Mouse (Mus musculus): ENCODE results near the gene Dck. TPM values are rescaled to one million over a fixed set of nuclear protein-coding genes. Genes with fewer than 3 reads are reported as not detected.

Gene Dck
- polyA plus RNA-seq, 1 experiment from 2014 or later, result 36.9 TPM

DNA sequence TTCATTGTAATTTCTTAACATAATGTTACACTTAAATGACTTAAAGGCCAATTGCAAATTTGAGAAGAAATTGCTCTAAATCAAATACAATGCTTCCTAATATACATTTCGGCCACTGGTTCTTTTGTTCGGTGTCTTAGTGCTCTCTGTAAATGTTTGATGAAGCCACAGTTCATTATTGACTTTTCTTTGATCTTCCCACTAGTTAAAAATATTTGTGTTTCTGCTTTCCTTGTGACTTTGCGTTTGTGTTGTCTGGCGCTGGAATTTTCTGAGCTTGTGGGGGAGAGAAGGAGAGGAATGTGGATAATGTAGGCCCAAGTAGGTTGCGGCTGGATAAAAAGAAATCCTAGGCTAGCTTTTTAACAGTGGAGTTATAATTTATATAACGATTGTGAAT lies 32.3 kb downstream of the Dck start:
- H3K4me1 ChIP-seq (ENCODE audit: control insufficient read depth, insufficient read depth, low read length), result no peaks in the 10 kb centered on the region
- no peak overlapping the region for H3K27ac ChIP-seq (replicated peaks; ENCODE audit: low read depth, low read length)
- H3K9me3 ChIP-seq (ENCODE audit: control insufficient read depth, low read length), result no peaks in the 10 kb centered on the region
- H3K4me2 ChIP-seq (ENCODE audit: low read depth, low read length), result no peak overlapping the region
- WGBS, result 61% methylated on average over 6 of the region's 6 CpGs
- H3K27me3 ChIP-seq (replicated peaks; ENCODE audit: control insufficient read depth, insufficient read depth, low read length), result no peaks in the 10 kb centered on the region
- ATAC-seq (ENCODE audit: low read depth) (no peak), DNase-seq (ENCODE audit: low spot score) (no peak)
- no peaks in the 10 kb centered on the region for H3K36me3 ChIP-seq (ENCODE audit: control insufficient read depth, insufficient read depth, low read length)
- H3K4me3 ChIP-seq (ENCODE audit: low read depth, low read length), result no peak overlapping the region
- H3K9ac ChIP-seq (ENCODE audit: low read depth, low read length), result no peak overlapping the region

GRCm38 (mm10) chr5:88805616-88806015 lies 40.8 kb downstream of the Dck start:
- Histone ChIP-seq H3K36me3 (ENCODE audit: control insufficient read depth, insufficient read depth, low read length) (no peaks in the 10 kb centered on the region), H3K4me2 (ENCODE audit: low read depth, low read length) (no peak overlapping the region), H3K27me3 (replicated peaks; ENCODE audit: control insufficient read depth, insufficient read depth, low read length) (no peaks in the 10 kb centered on the region), H3K4me1 (ENCODE audit: control insufficient read depth, insufficient read depth, low read length) (no peaks in the 10 kb centered on the region), H3K9me3 (ENCODE audit: control insufficient read depth, low read length) (no peaks in the 10 kb centered on the region), H3K9ac (ENCODE audit: low read depth, low read length) (no peak overlapping the region), H3K27ac (replicated peaks; ENCODE audit: low read depth, low read length) (no peak overlapping the region), H3K4me3 (ENCODE audit: low read depth, low read length) (no peak overlapping the region)
- DNase-seq (ENCODE audit: low spot score), result no peak
- WGBS, result 78% methylated on average over 4 of the region's 4 CpGs
- no peak for ATAC-seq (ENCODE audit: low read depth)

DNA sequence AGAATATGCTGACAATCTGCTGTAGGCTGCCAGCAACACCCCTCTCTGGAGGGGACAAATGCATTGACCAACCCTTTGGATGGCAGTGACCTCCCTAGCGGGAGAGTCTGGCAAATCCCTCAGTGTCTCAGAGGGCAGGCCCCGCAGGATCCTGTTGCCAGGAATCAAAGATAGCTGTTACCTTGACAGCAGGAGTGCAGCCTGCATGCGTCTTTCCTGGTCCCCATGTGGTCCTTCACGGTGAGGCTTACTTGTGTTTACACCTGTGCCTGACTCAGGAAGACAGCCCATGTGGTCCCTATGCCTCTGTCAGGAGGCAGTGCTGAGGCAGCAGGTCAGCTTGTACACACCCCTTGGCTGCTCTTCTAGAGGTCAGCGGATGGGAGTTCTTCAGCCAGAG lies 41.5 kb downstream of the Dck start:
- Histone ChIP-seq H3K9me3 (ENCODE audit: control insufficient read depth, low read length) (no peaks in the 10 kb centered on the region), H3K4me2 (ENCODE audit: low read depth, low read length) (no peak overlapping the region), H3K4me1 (ENCODE audit: control insufficient read depth, insufficient read depth, low read length) (no peaks in the 10 kb centered on the region), H3K36me3 (ENCODE audit: control insufficient read depth, insufficient read depth, low read length) (no peaks in the 10 kb centered on the region), H3K9ac (ENCODE audit: low read depth, low read length) (no peak overlapping the region), H3K27me3 (replicated peaks; ENCODE audit: control insufficient read depth, insufficient read depth, low read length) (no peaks in the 10 kb centered on the region), H3K4me3 (ENCODE audit: low read depth, low read length) (no peak overlapping the region), H3K27ac (replicated peaks; ENCODE audit: low read depth, low read length) (no peak overlapping the region)
- ATAC-seq (ENCODE audit: low read depth) (no peak), DNase-seq (ENCODE audit: low spot score) (no peak)
- WGBS, result 19% methylated on average over 5 of the region's 5 CpGs

DNA sequence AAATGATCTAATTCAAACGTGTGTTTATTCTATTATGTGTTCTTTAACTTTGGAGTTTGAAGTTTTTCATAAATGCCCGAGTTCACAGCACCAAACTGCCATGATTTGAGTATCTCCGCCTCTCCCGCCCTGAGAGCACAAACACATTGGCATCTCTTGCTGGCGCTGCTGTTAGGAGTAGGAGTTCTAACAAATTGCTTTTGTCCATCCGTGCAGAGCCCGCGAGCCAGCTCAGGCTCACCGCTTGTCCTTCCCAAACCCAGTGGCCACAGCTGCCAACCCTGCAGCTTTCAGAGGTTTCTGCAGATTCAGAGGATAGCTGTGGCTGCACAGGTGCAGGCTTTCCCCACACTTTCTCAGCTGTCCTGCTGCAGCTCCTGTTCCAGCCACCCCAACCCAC lies 42.5 kb downstream of the Dck start:
- Histone ChIP-seq H3K9me3 (ENCODE audit: control insufficient read depth, low read length) (no peaks in the 10 kb centered on the region), H3K27me3 (replicated peaks; ENCODE audit: control insufficient read depth, insufficient read depth, low read length) (no peaks in the 10 kb centered on the region), H3K4me3 (ENCODE audit: low read depth, low read length) (no peak overlapping the region), H3K36me3 (ENCODE audit: control insufficient read depth, insufficient read depth, low read length) (no peaks in the 10 kb centered on the region), H3K27ac (replicated peaks; ENCODE audit: low read depth, low read length) (no peak overlapping the region), H3K4me2 (ENCODE audit: low read depth, low read length) (no peak overlapping the region), H3K4me1 (ENCODE audit: control insufficient read depth, insufficient read depth, low read length) (no peaks in the 10 kb centered on the region), H3K9ac (ENCODE audit: low read depth, low read length) (no peak overlapping the region)
- DNase-seq (ENCODE audit: low spot score) (no peak), ATAC-seq (ENCODE audit: low read depth) (no peak)
- WGBS, result 28% methylated on average over 9 of the region's 9 CpGs

- Histone ChIP-seq H3K9ac (ENCODE audit: low read depth, low read length) (no peak overlapping the region), H3K9me3 (ENCODE audit: control insufficient read depth, low read length) (no peaks in the 10 kb centered on the region), H3K36me3 (ENCODE audit: control insufficient read depth, insufficient read depth, low read length) (no peaks in the 10 kb centered on the region), H3K4me1 (ENCODE audit: control insufficient read depth, insufficient read depth, low read length) (no peaks in the 10 kb centered on the region), H3K27me3 (replicated peaks; ENCODE audit: control insufficient read depth, insufficient read depth, low read length) (no peaks in the 10 kb centered on the region), H3K4me2 (ENCODE audit: low read depth, low read length) (no peak overlapping the region), H3K27ac (replicated peaks; ENCODE audit: low read depth, low read length) (no peak overlapping the region), H3K4me3 (ENCODE audit: low read depth, low read length) (no peak overlapping the region)
- WGBS, result 82% methylated on average over 2 of the region's 2 CpGs
- DNase-seq (ENCODE audit: low spot score) (no peak), ATAC-seq (ENCODE audit: low read depth) (no peak)
Measured at GRCm38 (mm10) chr5:88813188-88813587, 48.4 kb downstream of the Dck start.

- no peaks in the 10 kb centered on the region for H3K4me1 ChIP-seq (ENCODE audit: control insufficient read depth, insufficient read depth, low read length)
- H3K4me3 ChIP-seq (ENCODE audit: low read depth, low read length), result no peak overlapping the region
- H3K9ac ChIP-seq (ENCODE audit: low read depth, low read length), result no peak overlapping the region
- H3K4me2 ChIP-seq (ENCODE audit: low read depth, low read length), result no peak overlapping the region
- H3K27me3 ChIP-seq (replicated peaks; ENCODE audit: control insufficient read depth, insufficient read depth, low read length), result no peaks in the 10 kb centered on the region
- no peak for ATAC-seq (ENCODE audit: low read depth)
- 79% methylated on average over 4 of the region's 4 CpGs for WGBS
- no peak overlapping the region for H3K27ac ChIP-seq (replicated peaks; ENCODE audit: low read depth, low read length)
- H3K36me3 ChIP-seq (ENCODE audit: control insufficient read depth, insufficient read depth, low read length), result no peaks in the 10 kb centered on the region
- no peaks in the 10 kb centered on the region for H3K9me3 ChIP-seq (ENCODE audit: control insufficient read depth, low read length)
- DNase-seq (ENCODE audit: low spot score), result no peak
Measured at GRCm38 (mm10) chr5:88814552-88814951, 49.8 kb downstream of the Dck start.

DNA sequence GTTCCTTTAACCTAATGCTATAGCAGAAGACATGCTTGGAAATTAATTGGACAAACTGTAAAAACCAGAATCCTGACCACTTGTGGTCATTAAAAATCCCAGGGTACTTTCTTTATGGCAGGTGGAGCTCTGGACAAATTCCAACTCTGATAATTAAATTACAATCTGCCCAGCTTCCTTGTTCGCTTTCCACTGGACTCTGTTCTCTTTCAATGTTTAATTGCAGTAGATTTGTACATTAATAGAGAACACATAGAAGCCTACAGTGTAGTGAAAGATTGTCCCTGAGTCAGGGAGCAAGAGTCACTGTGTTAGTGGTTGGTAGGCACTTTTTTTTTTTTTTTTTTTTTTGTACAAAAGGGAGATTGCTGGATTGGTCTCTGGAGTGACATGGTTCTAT lies 56.7 kb downstream of the Dck start:
- Histone ChIP-seq H3K9me3 (ENCODE audit: control insufficient read depth, low read length) (no peaks in the 10 kb centered on the region), H3K27me3 (replicated peaks; ENCODE audit: control insufficient read depth, insufficient read depth, low read length) (no peaks in the 10 kb centered on the region), H3K4me3 (ENCODE audit: low read depth, low read length) (no peak overlapping the region), H3K4me1 (ENCODE audit: control insufficient read depth, insufficient read depth, low read length) (no peaks in the 10 kb centered on the region), H3K36me3 (ENCODE audit: control insufficient read depth, insufficient read depth, low read length) (no peaks in the 10 kb centered on the region), H3K4me2 (ENCODE audit: low read depth, low read length) (no peak overlapping the region), H3K27ac (replicated peaks; ENCODE audit: low read depth, low read length) (no peak overlapping the region), H3K9ac (ENCODE audit: low read depth, low read length) (no peak overlapping the region)
- DNase-seq (ENCODE audit: low spot score), result no peak
- ATAC-seq (ENCODE audit: low read depth), result no peak
- 62% methylated on average over 1 of the region's 1 CpGs for WGBS

DNA sequence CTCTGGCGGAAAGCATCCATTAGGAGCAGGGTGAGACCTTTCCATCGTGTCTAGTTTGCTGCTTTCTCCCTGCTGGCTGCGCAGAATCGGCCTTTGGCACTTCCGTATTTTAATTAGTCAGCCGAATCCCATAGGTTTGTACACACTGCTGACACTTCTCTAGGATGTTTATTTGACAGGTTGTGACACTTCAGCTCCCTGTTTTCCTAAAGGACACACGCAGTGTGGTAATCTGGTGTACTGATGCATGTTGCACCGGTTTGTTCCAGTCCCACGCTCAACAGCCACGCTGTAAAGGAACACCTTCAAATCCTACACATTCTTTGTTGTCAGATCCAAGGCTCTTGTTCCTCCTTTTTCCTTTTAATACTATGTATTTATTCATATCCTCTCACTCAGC lies 60.0 kb downstream of the Dck start:
- no peak overlapping the region for H3K4me3 ChIP-seq (ENCODE audit: low read depth, low read length)
- DNase-seq (ENCODE audit: low spot score) (no peak), ATAC-seq (ENCODE audit: low read depth) (no peak)
- no peaks in the 10 kb centered on the region for H3K36me3 ChIP-seq (ENCODE audit: control insufficient read depth, insufficient read depth, low read length)
- no peaks in the 10 kb centered on the region for H3K4me1 ChIP-seq (ENCODE audit: control insufficient read depth, insufficient read depth, low read length)
- no peak overlapping the region for H3K27ac ChIP-seq (replicated peaks; ENCODE audit: low read depth, low read length)
- no peaks in the 10 kb centered on the region for H3K9me3 ChIP-seq (ENCODE audit: control insufficient read depth, low read length)
- H3K4me2 ChIP-seq (ENCODE audit: low read depth, low read length), result no peak overlapping the region
- H3K9ac ChIP-seq (ENCODE audit: low read depth, low read length), result no peak overlapping the region
- H3K27me3 ChIP-seq (replicated peaks; ENCODE audit: control insufficient read depth, insufficient read depth, low read length), result no peaks in the 10 kb centered on the region
- WGBS, result 81% methylated on average over 10 of the region's 10 CpGs

GRCm38 (mm10) chr5:88829835-88830571 lies 65.2 kb downstream of the Dck start:
- ATAC-seq (ENCODE audit: low read depth) (no peak), DNase-seq (ENCODE audit: low spot score) (no peak)
- Histone ChIP-seq H3K4me2 (ENCODE audit: low read depth, low read length) (no peak overlapping the region), H3K27me3 (replicated peaks; ENCODE audit: control insufficient read depth, insufficient read depth, low read length) (no peaks in the 10 kb centered on the region), H3K4me1 (ENCODE audit: control insufficient read depth, insufficient read depth, low read length) (no peaks in the 10 kb centered on the region), H3K4me3 (ENCODE audit: low read depth, low read length) (no peak overlapping the region), H3K9me3 (ENCODE audit: control insufficient read depth, low read length) (no peaks in the 10 kb centered on the region), H3K36me3 (ENCODE audit: control insufficient read depth, insufficient read depth, low read length) (no peaks in the 10 kb centered on the region), H3K27ac (replicated peaks; ENCODE audit: low read depth, low read length) (no peak overlapping the region), H3K9ac (ENCODE audit: low read depth, low read length) (no peak overlapping the region)
- WGBS, result 78% methylated on average over 8 of the region's 8 CpGs

Data from embryonic facial prominence, embryonic 14.5 days (tissue).